Mouse (Mus musculus) megakaryocyte, embryonic 14.5 days (primary cell): ENCODE data around the gene Mob2.

Experiments used
- FLI1 ChIP-seq: IDR thresholded peaks from 2 replicates; pipeline ENCODE4 v1.6.1; 2012; ENCODE audit warnings: low read length, inconsistent platforms, mixed read lengths
- GATA1 ChIP-seq: IDR thresholded peaks from 3 replicates; pipeline ENCODE4 v1.6.1; 2012; ENCODE audit warnings: mixed read lengths, low read length, inconsistent platforms, borderline replicate concordance

GRCm38 (mm10) chr7:142074146-142074886, 13.5 kb upstream of the Mob2 start:
- TF ChIP-seq GATA1 (no peak), FLI1 (no peak)
